Mouse (Mus musculus): ENCODE measurements at regions not wholly inside any gene's neighbourhood (a gene's known extent, or its start where the extent isn't known, plus 50 kb on each side); places are given as distances from the start of the nearest gene placed in this dataset.

GRCm38 (mm10) chr11:45058658-45059057 is 441.5 kb downstream of the Ebf1 start:
- DNase-seq (ENCODE audit: low spot score), result no peak

DNA sequence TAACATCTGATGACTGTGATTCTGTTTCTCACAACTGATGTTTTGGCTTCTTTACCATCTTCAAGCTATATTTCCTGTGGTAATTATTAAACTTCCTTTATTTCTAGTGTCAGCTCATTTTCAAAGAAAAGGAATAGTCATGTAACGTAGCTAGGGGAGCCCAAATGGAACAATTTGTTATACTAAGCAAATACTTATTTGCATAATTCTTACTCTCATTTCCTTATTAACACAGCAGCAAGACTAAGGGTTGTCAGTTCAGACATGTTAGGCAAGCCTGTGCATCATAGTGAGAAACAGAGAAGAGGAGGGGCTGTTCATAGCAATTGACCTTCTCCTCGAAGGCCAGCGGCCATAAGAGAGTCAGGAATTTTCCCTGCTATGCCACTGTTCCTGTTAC is 449.5 kb downstream of the Ebf1 start:
- DNase-seq (ENCODE audit: low spot score), result no peak

- no peak for DNase-seq (ENCODE audit: low spot score)
These were observed 453.2 kb downstream of the Ebf1 start for GRCm38 (mm10) chr11:45070280-45070679.

DNA sequence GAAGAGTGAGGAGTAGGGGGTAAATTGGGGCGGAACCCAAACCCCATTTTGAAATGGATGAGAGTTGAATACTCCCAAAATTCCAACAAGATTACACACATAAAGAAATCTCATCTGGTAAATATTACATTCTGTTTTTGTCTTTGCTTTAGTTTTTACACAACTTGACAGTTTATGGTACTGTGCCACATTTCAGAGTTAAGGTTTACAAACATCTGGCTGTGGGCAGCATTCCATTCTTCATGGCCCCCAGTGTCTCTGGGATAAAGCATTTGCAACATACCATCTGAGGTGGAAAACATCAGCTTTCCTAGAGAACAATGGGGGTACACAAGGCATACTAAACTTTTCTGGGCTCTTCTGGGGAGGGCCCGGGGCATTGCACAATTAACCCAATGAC is 454.1 kb downstream of the Ebf1 start:
- no peak for DNase-seq (ENCODE audit: low spot score)

- DNase-seq (ENCODE audit: low spot score), result no peak
These were observed 467.5 kb downstream of the Ebf1 start for GRCm38 (mm10) chr11:45084506-45085037.

DNA sequence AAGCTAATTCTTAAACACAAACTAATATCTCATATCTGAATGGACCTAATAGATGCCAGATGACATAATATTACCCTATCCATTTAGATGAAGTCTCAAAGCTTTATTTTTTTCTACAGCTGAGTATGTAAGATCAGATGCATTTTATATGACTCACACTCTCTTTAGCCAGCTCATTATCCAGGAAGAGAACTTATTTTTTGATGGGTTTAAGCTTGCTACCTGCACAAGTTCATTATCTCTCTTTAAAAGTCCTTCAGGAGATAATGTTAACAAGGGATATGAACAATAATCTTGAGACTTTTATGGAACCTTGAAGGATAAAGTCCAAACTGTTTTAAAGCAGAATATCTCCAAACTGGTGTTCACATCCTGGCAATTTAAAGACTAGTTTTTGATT is 468.0 kb downstream of the Ebf1 start:
- DNase-seq (ENCODE audit: low spot score), result no peak

- DNase-seq (ENCODE audit: low spot score), result no peak
These were observed 470.2 kb downstream of the Ebf1 start for GRCm38 (mm10) chr11:45087186-45087915.

- DNase-seq (ENCODE audit: low spot score), result no peak
These were observed 471.2 kb downstream of the Ebf1 start for GRCm38 (mm10) chr11:45088286-45088685.

DNA sequence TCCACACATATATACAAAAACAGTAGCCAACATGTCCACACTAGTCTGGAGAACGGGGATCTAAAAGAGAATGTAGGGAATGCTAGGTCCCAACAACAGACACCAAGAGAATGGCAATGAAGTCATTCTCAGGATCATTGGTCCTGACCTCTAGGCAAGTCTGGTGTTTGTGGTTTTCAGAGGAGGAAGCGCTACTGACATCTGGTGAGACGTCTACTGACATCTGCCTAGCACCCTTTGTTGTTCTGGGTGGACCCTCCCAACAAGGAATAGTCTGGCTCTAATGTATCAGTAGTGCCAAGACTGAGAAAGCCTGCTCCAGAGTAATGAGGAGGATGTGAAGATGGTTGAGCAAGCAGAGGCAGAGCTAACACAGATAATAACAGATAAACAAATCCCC is 472.4 kb downstream of the Ebf1 start:
- DNase-seq (ENCODE audit: low spot score), result no peak

DNA sequence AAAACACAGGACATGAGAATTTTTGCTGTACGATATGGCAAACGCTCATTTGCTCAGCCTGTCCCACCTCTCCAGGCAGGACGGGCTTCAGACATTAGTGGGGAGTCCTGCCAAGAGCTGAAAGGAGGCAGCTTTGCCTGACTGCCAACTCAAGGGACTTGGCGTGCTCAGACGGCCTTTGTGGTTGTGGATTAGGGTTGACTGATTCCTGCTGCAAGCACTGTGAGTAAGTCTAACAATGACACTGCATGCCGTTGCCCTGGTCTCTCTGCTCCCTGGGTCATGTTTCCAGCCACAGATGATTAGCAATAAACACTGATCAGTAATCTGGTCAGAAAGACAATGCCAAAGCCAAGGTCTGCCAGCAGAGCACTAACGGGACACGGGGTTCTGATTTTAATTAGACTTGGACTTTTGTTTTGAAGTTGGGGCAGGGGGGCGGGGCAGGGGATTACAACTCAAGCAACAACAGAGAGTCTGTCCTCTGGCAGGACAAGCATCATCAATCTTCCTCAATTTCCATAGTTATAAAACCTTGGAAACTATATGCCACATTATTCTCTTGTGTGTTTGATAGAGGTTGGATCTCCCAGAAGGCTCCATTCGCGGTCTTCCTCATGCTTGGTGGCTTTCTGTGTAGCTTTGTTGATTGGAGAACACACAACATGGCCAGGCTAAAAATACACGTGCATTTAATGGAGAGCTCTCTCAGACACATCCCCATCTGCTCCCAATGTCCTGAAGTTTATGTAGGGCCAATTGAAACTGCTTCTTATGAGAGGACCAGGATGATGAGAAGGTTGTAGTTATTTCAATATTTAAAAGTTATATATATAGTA is 486.6 kb downstream of the Ebf1 start:
- DNase-seq (ENCODE audit: low spot score), result peak; percentile 28

DNA sequence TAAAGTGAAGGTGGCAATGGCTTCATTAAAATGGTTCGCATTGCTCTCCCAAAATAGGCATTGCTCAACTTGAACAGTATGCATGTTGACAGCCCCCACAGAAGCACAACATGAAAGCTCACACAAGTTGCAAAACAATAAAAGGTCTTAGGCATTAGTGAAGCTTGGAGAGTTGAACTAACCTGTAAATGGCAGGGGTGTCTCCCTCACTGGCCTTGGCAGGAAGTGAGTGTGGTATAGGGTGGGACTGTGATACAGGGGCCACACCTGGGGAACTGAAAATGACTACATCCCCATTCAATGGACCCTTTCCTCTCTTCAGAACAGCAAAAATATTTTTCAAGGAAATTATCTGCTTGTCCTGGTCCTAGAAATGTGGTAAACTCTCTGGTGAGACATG is 499.6 kb downstream of the Ebf1 start:
- no peak for DNase-seq (ENCODE audit: low spot score)

GRCm38 (mm10) chr11:45123276-45123675 is 506.2 kb downstream of the Ebf1 start:
- no peak for DNase-seq (ENCODE audit: low spot score)

GRCm38 (mm10) chr11:45136781-45137180 is 519.7 kb downstream of the Ebf1 start:
- DNase-seq (ENCODE audit: low spot score), result no peak

- DNase-seq (ENCODE audit: low spot score), result no peak
These were observed 521.3 kb downstream of the Ebf1 start for GRCm38 (mm10) chr11:45138351-45138975.

GRCm38 (mm10) chr11:45140490-45140889 is 523.4 kb downstream of the Ebf1 start:
- no peak for DNase-seq (ENCODE audit: low spot score)

- DNase-seq (ENCODE audit: low spot score), result no peak
These were observed 537.0 kb downstream of the Ebf1 start for GRCm38 (mm10) chr11:45154070-45154469.

DNA sequence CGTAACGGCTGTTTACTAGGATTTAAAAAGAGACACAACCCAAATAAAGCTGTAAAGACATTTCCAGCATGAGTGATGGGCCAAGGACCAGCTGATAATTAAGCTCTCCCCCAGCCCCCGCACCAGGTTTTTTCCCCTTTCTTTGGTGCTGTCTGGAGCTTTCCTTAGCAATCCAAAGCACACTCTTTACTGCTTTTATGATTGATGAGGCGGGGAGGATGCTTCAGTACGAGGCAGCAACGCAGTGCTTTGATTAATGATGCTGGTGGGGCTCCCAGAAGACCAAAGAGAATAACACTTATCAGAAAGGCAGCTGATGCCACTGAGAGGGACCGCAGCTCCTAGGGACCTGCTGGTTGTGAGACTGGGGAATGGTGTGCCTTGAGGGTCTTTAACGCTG is 537.4 kb downstream of the Ebf1 start:
- no peak for DNase-seq (ENCODE audit: low spot score)

- DNase-seq (ENCODE audit: low spot score), result no peak
These were observed 538.7 kb downstream of the Ebf1 start for GRCm38 (mm10) chr11:45155782-45156181.

- DNase-seq (ENCODE audit: low spot score), result no peak
These were observed 541.2 kb downstream of the Ebf1 start for GRCm38 (mm10) chr11:45158282-45158681.

GRCm38 (mm10) chr11:45160871-45161270 is 543.8 kb downstream of the Ebf1 start:
- no peak for DNase-seq (ENCODE audit: low spot score)

- DNase-seq (ENCODE audit: low spot score), result no peak
These were observed 556.4 kb downstream of the Ebf1 start for GRCm38 (mm10) chr11:45173546-45173945.

DNA sequence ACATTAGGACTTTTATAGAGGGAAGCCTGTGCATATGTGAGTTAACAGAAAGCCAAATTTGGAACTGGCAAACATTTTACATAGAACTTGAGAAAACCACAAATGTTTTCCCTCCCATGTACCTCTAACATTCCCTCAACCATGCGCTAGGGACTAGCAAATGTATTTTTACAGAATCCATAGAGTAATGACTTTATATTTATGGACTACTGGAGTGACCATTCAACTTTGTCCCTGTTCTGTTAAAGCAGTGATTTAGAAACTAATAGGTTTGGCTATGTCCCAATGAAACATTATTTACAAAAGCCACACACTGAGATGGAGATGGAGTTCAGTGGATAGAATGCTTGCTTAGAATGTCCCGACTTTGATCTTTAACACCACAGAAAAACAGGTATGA is 557.0 kb downstream of the Ebf1 start:
- DNase-seq (ENCODE audit: low spot score), result no peak

Measured in urinary bladder, postnatal 14 days (tissue).